15 mouse cellular contexts compared by ENCODE assay signal in the genomic region with DNA sequence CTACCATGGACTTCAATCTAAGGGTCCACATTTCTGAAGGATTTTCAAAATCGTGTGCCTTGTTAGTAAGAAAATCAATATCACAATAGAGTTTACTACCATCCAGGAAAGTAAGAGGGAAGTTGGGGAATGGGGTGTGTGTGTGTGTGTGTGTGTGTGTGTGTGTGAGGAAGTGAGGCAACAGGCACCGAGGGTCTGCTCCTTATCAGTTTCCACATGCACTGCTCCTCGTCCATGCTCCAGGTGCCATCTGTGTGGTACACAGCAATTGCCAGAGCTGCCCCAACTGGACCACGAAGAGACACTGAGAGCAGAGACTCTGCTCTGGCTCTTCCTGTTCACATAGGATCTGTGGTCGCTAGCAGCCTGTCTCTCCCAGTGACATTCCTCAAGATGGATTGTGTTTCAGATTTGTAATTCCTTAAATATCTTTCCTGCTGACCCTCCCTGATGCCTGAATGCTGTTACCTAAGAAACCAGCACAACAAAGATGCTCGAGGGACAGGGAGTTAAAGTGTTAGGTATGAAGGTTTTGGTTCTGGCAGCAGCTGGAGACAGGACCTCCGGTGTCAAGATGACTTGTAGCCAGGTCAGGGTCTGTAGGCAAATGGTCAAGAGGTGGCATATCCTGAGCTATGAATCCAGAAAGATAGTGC. TPM values are rescaled to one million over a fixed set of nuclear protein-coding genes. Genes with fewer than 3 reads are reported as not detected.
DNase-seq lines count a peak whose midpoint lies in the region; ATAC-seq and TF ChIP-seq lines count a peak whose summit lies in the region.
"Had no signal": no experiment of that assay in that cellular context is flagged by ENCODE, and none has a peak within 500 bp of the region (broad histone marks: within the 10 kb centered on the region; RNA-seq: fewer than 3 reads in every experiment).

No protein-coding gene starts in this region.

- no peak overlapping the region for H3K9ac ChIP-seq in forebrain, embryonic 14.5 days (ENCODE audit: low read length)
- H3K9ac ChIP-seq: liver, embryonic 13.5 days; neural tube, embryonic 13.5 days had no signal

- WGBS in heart, embryonic 10.5 days = 29% methylated on average over 7 of the region's 7 CpGs
- 77% methylated on average over 7 of the region's 7 CpGs for WGBS in forebrain, embryonic 14.5 days

- peak; percentile 42 for ATAC-seq in common myeloid progenitor, adult 5-6 weeks (replicated peaks; ENCODE audit: low read depth, poor library complexity, severe bottlenecking)
- no peak for ATAC-seq in forebrain, embryonic 14.5 days
- ATAC-seq: intestine, embryonic 16.5 days had no signal

- DNase-seq in heart, embryonic 10.5 days (ENCODE audit: low spot score) = peak; percentile 77
- DNase-seq in heart, postnatal 36 days = no peak
- no peak for DNase-seq in layer of hippocampus, adult 2 months (ENCODE audit: low spot score in 2 of 2)
- DNase-seq in layer of hippocampus, adult 9-11 months = no peak
- peak; percentile 42 for DNase-seq in Muller cell, postnatal 12 days (ENCODE audit: inconsistent ontology term)
- no peak for DNase-seq in thymus, postnatal 36 days
- DNase-seq in forebrain, embryonic 14.5 days (ENCODE audit: low spot score) = no peak
- DNase-seq: adrenal gland, postnatal 25 days; cerebellum, adult 9-10 months; embryo, embryonic 11 days; gastrocnemius, postnatal 25 days; liver, embryonic 13.5 days had no signal

- no peak overlapping the region for H3K4me3 ChIP-seq in heart, embryonic 10.5 days
- H3K4me3 ChIP-seq in layer of hippocampus, adult 2 months = no peak overlapping the region
- H3K4me3 ChIP-seq in forebrain, embryonic 14.5 days (ENCODE audit: low read depth, low read length) = no peak overlapping the region
- H3K4me3 ChIP-seq: liver, embryonic 13.5 days; neural tube, embryonic 13.5 days had no signal

- H3K4me2 ChIP-seq in forebrain, embryonic 14.5 days (ENCODE audit: low read length) = no peak overlapping the region
- H3K4me2 ChIP-seq: liver, embryonic 13.5 days; neural tube, embryonic 13.5 days had no signal

- no peaks in the 10 kb centered on the region for H3K27me3 ChIP-seq in heart, embryonic 10.5 days (ENCODE audit: insufficient read depth, poor library complexity, severe bottlenecking)
- no peaks in the 10 kb centered on the region for H3K27me3 ChIP-seq in forebrain, embryonic 14.5 days (replicated peaks; ENCODE audit: control insufficient read depth, insufficient read depth, low read length)
- H3K27me3 ChIP-seq: liver, embryonic 13.5 days; neural tube, embryonic 13.5 days had no signal

- TF ChIP-seq CTCF in layer of hippocampus, adult 2 months (conservative IDR thresholded peaks at IDR 0.05) = no peak

- no peaks in the 10 kb centered on the region for H3K36me3 ChIP-seq in heart, embryonic 10.5 days
- H3K36me3 ChIP-seq in forebrain, embryonic 14.5 days (ENCODE audit: control insufficient read depth, insufficient read depth, low read length) = no peaks in the 10 kb centered on the region
- H3K36me3 ChIP-seq: liver, embryonic 13.5 days; neural tube, embryonic 13.5 days had no signal

- H3K27ac ChIP-seq in heart, embryonic 10.5 days = peak overlapping the region; percentile 78
- peak overlapping the region; percentile 65; the same call in 1 of the 2 replicates for H3K27ac ChIP-seq in layer of hippocampus, adult 2 months
- no peak overlapping the region for H3K27ac ChIP-seq in forebrain, embryonic 14.5 days (ENCODE audit: low read depth, low read length)
- H3K27ac ChIP-seq: liver, embryonic 13.5 days had no signal

- H3K4me1 ChIP-seq in heart, embryonic 10.5 days = peaks cover 66% of the 10 kb centered on the region
- no peaks in the 10 kb centered on the region for H3K4me1 ChIP-seq in forebrain, embryonic 14.5 days (ENCODE audit: control insufficient read depth, insufficient read depth, low read length)

- H3K9me3 ChIP-seq in heart, embryonic 10.5 days = no peaks in the 10 kb centered on the region
- H3K9me3 ChIP-seq in forebrain, embryonic 14.5 days (replicated peaks; ENCODE audit: control insufficient read depth, low read length) = no peaks in the 10 kb centered on the region
- H3K9me3 ChIP-seq: liver, embryonic 13.5 days; neural tube, embryonic 13.5 days had no signal

- intact Hi-C loops in heart, postnatal 36 days (cut with DNase I) = no loop called here

RNA-seq across cellular contexts. Expression of gene Afdn, which starts 22.1 kb away (rescaled TPM):
- polyA plus RNA-seq in heart, embryonic 10.5 days (2016; fragmentation: Nextera tagmentation; extraction: Ambion mirVana) = 91.3 and 110 TPM in 2 replicates
- total RNA-seq in heart, postnatal 36 days (2021) = 100 to 1,000 TPM in 1 of 2 experiments, 10 to 100 TPM in 1; 86.4 to 102 TPM
- 100 to 1,000 TPM; 106 to 114 TPM for total RNA-seq in layer of hippocampus, adult 2 months (2021)
- 15.2 and 16.3 TPM in 2 replicates for total RNA-seq in common myeloid progenitor, adult 5-6 weeks (2017)
- 107 and 129 TPM in 2 replicates for polyA plus RNA-seq in forebrain, embryonic 14.5 days (2014; fragmentation: Nextera tagmentation; extraction: Ambion mirVana)

RNA-seq across cellular contexts. Expression of gene Tcte2, which starts 23.4 kb away (rescaled TPM):
- polyA plus RNA-seq in heart, embryonic 10.5 days (2016; fragmentation: Nextera tagmentation; extraction: Ambion mirVana) = 3.3 and 3.7 TPM in 2 replicates
- 1 to 10 TPM; 4.1 to 6.4 TPM for total RNA-seq in heart, postnatal 36 days (2021)
- total RNA-seq in layer of hippocampus, adult 2 months (2021) = 10 to 100 TPM; 18.4 to 22.1 TPM
- not detected in 2 replicates for total RNA-seq in common myeloid progenitor, adult 5-6 weeks (2017)
- 16.9 and 21.1 TPM in 2 replicates for polyA plus RNA-seq in forebrain, embryonic 14.5 days (2014; fragmentation: Nextera tagmentation; extraction: Ambion mirVana)

Comparison
In these comparisons a context has a peak if more than half of its experiments do, and no peak if none do; other contexts are left out.
1. DNase-seq: peak in heart, embryonic 10.5 days (single experiment) and Muller cell, postnatal 12 days (single experiment); none in heart, postnatal 36 days (0 of 2), layer of hippocampus, adult 2 months (0 of 2), layer of hippocampus, adult 9-11 months (single experiment), thymus, postnatal 36 days (0 of 2) and forebrain, embryonic 14.5 days (single experiment).